Mouse (Mus musculus) cerebellum, adult 2 months (tissue): ENCODE results near the gene Gm20518.

Experiments used
- CTCF ChIP-seq: fragments of 200-500 bp; IDR thresholded peaks from 2 replicates; pipeline ENCODE4 v1.5.1; 2011; ENCODE audit warnings: low read depth, mild to moderate bottlenecking, control low read depth, low read length, moderate library complexity, borderline replicate concordance; ENCODE audit not compliant: insufficient read depth
- POLR2A ChIP-seq: fragments of 200-500 bp; IDR thresholded peaks from 2 replicates; pipeline ENCODE4 v1.6.1; 2011; ENCODE audit warnings: low read length, control low read depth, borderline replicate concordance; ENCODE audit not compliant: insufficient read depth

GRCm38 (mm10) chr16:17828229-17828628, 63.2 kb downstream of the Gm20518 start:
- TF ChIP-seq CTCF (no peak), POLR2A (no peak)
